Mouse (Mus musculus): ENCODE data around the gene Agt.

Gene Agt

GRCm38 (mm10) chr8:124555113-124555750, 14.3 kb downstream of the Agt start:
- no peak for DNase-seq (ENCODE audit: low read depth, low spot score)

- no peak for DNase-seq (ENCODE audit: low read depth, low spot score)
Observed at GRCm38 (mm10) chr8:124551011-124551661, 18.4 kb downstream of the Agt start.

GRCm38 (mm10) chr8:124548187-124548586, 21.3 kb downstream of the Agt start:
- no peak for DNase-seq (ENCODE audit: low read depth, low spot score)

GRCm38 (mm10) chr8:124547269-124547668, 22.2 kb downstream of the Agt start:
- DNase-seq (ENCODE audit: low read depth, low spot score), result no peak

GRCm38 (mm10) chr8:124546815-124547214, 22.7 kb downstream of the Agt start:
- no peak for DNase-seq (ENCODE audit: low read depth, low spot score)

- no peak for DNase-seq (ENCODE audit: low read depth, low spot score)
Observed at GRCm38 (mm10) chr8:124546371-124546770, 23.1 kb downstream of the Agt start.

- DNase-seq (ENCODE audit: low read depth, low spot score), result no peak
Observed at GRCm38 (mm10) chr8:124543272-124543671, 26.2 kb downstream of the Agt start.

GRCm38 (mm10) chr8:124542001-124542400, 27.5 kb downstream of the Agt start:
- no peak for DNase-seq (ENCODE audit: low read depth, low spot score)

- DNase-seq (ENCODE audit: low read depth, low spot score), result no peak
Observed at GRCm38 (mm10) chr8:124540906-124541305, 28.6 kb downstream of the Agt start.

- no peak for DNase-seq (ENCODE audit: low read depth, low spot score)
Observed at GRCm38 (mm10) chr8:124535451-124535850, 34.1 kb downstream of the Agt start.

GRCm38 (mm10) chr8:124532626-124533025, 36.9 kb downstream of the Agt start:
- no peak for DNase-seq (ENCODE audit: low read depth, low spot score)

- DNase-seq (ENCODE audit: low read depth, low spot score), result no peak
Observed at GRCm38 (mm10) chr8:124530996-124531395, 38.5 kb downstream of the Agt start.

GRCm38 (mm10) chr8:124530556-124530955, 39.0 kb downstream of the Agt start:
- DNase-seq (ENCODE audit: low read depth, low spot score), result no peak

- DNase-seq (ENCODE audit: low read depth, low spot score), result no peak
Observed at GRCm38 (mm10) chr8:124530076-124530475, 39.4 kb downstream of the Agt start.

- DNase-seq (ENCODE audit: low read depth, low spot score), result no peak
Observed at GRCm38 (mm10) chr8:124526261-124526660, 43.2 kb downstream of the Agt start.

- no peak for DNase-seq (ENCODE audit: low read depth, low spot score)
Observed at GRCm38 (mm10) chr8:124521946-124522345, 47.6 kb downstream of the Agt start.

- peak; percentile 98 for DNase-seq (ENCODE audit: low read depth, low spot score)
Observed at GRCm38 (mm10) chr8:124520249-124521080, 49.0 kb downstream of the Agt start, which contains the start of gene Cog2. Gene Cog2, plus strand, starts transcription at chr8:124520767.

- DNase-seq (ENCODE audit: low read depth, low spot score), result no peak
Observed at GRCm38 (mm10) chr8:124517142-124517541, 52.4 kb downstream of the Agt start.

- DNase-seq (ENCODE audit: low read depth, low spot score), result no peak
Observed at GRCm38 (mm10) chr8:124516525-124516924, 53.0 kb downstream of the Agt start.

GRCm38 (mm10) chr8:124516039-124516438, 53.5 kb downstream of the Agt start:
- no peak for DNase-seq (ENCODE audit: low read depth, low spot score)

GRCm38 (mm10) chr8:124509156-124509555, 60.4 kb downstream of the Agt start:
- peak; percentile 7 for DNase-seq (ENCODE audit: low read depth, low spot score)

GRCm38 (mm10) chr8:124508321-124508695, 61.2 kb downstream of the Agt start:
- DNase-seq (ENCODE audit: low read depth, low spot score), result no peak

All from CD4-positive, CD25-positive, alpha-beta regulatory T cell, adult 2 months (primary cell).